Mouse (Mus musculus): Measurements from ENCODE around the gene Ndufb8. TPM values are rescaled to one million over a fixed set of nuclear protein-coding genes. Genes with fewer than 3 reads are reported as not detected.
A peak's percentile ranks its signal among the peaks of the same experiment; 100 is the strongest.

The Ndufb8 gene
- polyA plus RNA-seq (2015; fragmentation: Nextera tagmentation; extraction: Ambion mirVana) = 584 and 594 TPM in 2 replicates

DNA sequence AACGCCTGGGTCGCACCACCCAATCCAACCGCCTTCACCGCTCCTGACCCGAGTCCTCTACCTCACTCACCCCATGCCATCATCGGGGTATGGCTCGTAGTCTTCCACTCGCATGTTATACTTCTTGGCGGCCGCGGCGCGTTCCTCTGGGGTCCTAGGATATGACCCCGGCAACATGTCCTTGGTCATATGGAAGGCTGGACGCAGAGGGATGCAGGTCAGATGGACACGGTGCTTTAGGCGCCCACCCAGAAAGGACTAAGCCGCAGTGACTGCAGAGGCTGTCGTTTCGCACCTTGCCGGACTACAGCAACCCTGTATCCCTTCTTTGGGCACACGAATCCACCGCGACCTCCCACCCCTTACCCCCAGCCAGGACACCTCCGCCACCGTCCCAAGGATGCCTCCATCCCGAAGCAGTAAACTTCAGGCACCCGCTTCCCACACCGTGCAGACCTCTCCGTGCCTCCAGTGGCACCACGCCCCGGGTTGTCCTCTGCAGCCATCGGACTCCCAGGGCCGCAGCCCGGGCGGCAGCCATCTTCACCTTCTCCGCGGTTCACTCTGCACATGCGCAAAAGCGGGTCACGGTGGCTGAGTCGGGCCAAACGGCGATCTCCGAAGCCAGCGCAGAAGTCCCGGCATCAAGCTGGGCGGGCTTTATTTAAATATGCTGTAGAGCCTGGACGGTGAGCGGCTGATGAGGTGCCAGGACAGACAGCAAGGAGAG is at the start of gene Ndufb8:
Gene Ndufb8, minus strand, starts transcription at position 580 of the 730 bp plus-strand sequence.
- under 1% methylated on average over 50 of the region's 50 CpGs for WGBS
- DNase-seq (ENCODE audit: low spot score) (peak; percentile 95), ATAC-seq (ENCODE audit: low FRiP score, low TSS enrichment) (peak; percentile 90)
- peaks cover 14% of the 10 kb centered on the region for H3K36me3 ChIP-seq (ENCODE audit: control insufficient read depth, insufficient read depth, low read length)
- peak within 1 kb of the TSS; percentile 71 for H3K27ac ChIP-seq (replicated peaks)
- TF ChIP-seq CTCF (IDR thresholded peaks at IDR 0.05; ENCODE audit: low read depth) = no peak
- no peak for TF ChIP-seq EP300 (optimal IDR thresholded peaks at IDR 0.05)
- H3K4me3 ChIP-seq (ENCODE audit: low read depth, low read length) = peak within 1 kb of the TSS; percentile 87
- peak within 1 kb of the TSS; percentile 94 for H3K9ac ChIP-seq (ENCODE audit: low read length)
- no peaks in the 10 kb centered on the region for H3K27me3 ChIP-seq (ENCODE audit: control insufficient read depth, insufficient read depth, low read length)
- H3K4me1 ChIP-seq (replicated peaks; ENCODE audit: control insufficient read depth, insufficient read depth) = 0 out of 2 replicates have a peak, but pooled peaks cover 2% of the 10 kb centered on the region
- H3K4me2 ChIP-seq (replicated peaks; ENCODE audit: low read depth) = peak within 1 kb of the TSS; percentile 84
- no peaks in the 10 kb centered on the region for H3K9me3 ChIP-seq (ENCODE audit: control insufficient read depth, low read length)

GRCm38 (mm10) chr19:44594180-44594579 is 38.9 kb upstream of the Ndufb8 start:
- Histone ChIP-seq H3K9ac (ENCODE audit: low read length) (no peak overlapping the region), H3K27ac (replicated peaks) (no peak overlapping the region), H3K4me2 (replicated peaks; ENCODE audit: low read depth) (no peak overlapping the region), H3K4me3 (ENCODE audit: low read depth, low read length) (no peak overlapping the region), H3K9me3 (ENCODE audit: control insufficient read depth, low read length) (no peaks in the 10 kb centered on the region), H3K36me3 (ENCODE audit: control insufficient read depth, insufficient read depth, low read length) (no peaks in the 10 kb centered on the region), H3K4me1 (replicated peaks; ENCODE audit: control insufficient read depth, insufficient read depth) (no peaks in the 10 kb centered on the region), H3K27me3 (ENCODE audit: control insufficient read depth, insufficient read depth, low read length) (no peaks in the 10 kb centered on the region)
- WGBS = 96% methylated on average over 14 of the region's 14 CpGs
- no peak for ATAC-seq (ENCODE audit: low FRiP score, low TSS enrichment)
- no peak for DNase-seq (ENCODE audit: low spot score)
- TF ChIP-seq EP300 (optimal IDR thresholded peaks at IDR 0.05) = no peak

DNA sequence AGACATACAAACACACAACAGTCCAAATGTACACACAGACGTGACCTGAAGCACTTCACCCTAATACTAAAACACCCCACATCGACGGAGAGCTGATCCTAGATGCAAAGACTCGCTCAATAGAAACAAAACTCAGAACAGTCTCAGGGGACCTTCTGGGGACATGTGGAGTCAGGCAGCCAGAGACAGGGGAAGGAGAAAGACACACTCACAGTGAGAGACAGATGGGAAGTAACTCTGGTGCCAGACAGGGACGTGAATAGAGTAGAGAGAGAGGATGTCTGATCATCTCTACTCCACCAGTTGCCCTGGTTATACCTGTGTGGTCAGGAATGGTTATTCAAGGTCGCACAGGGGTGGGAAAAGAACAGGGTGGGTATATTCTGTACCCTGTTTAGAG is 36.4 kb upstream of the Ndufb8 start:
- Histone ChIP-seq H3K4me3 (ENCODE audit: low read depth, low read length) (no peak overlapping the region), H3K4me1 (replicated peaks; ENCODE audit: control insufficient read depth, insufficient read depth) (no peaks in the 10 kb centered on the region), H3K27ac (replicated peaks) (no peak overlapping the region), H3K9me3 (ENCODE audit: control insufficient read depth, low read length) (no peaks in the 10 kb centered on the region), H3K4me2 (replicated peaks; ENCODE audit: low read depth) (no peak overlapping the region), H3K27me3 (ENCODE audit: control insufficient read depth, insufficient read depth, low read length) (no peaks in the 10 kb centered on the region), H3K36me3 (ENCODE audit: control insufficient read depth, insufficient read depth, low read length) (no peaks in the 10 kb centered on the region), H3K9ac (ENCODE audit: low read length) (no peak overlapping the region)
- no peak for TF ChIP-seq CTCF (IDR thresholded peaks at IDR 0.05; ENCODE audit: low read depth)
- TF ChIP-seq EP300 (optimal IDR thresholded peaks at IDR 0.05) = no peak
- WGBS = 66% methylated on average over 6 of the region's 6 CpGs
- DNase-seq (ENCODE audit: low spot score) (no peak), ATAC-seq (ENCODE audit: low FRiP score, low TSS enrichment) (no peak)

DNA sequence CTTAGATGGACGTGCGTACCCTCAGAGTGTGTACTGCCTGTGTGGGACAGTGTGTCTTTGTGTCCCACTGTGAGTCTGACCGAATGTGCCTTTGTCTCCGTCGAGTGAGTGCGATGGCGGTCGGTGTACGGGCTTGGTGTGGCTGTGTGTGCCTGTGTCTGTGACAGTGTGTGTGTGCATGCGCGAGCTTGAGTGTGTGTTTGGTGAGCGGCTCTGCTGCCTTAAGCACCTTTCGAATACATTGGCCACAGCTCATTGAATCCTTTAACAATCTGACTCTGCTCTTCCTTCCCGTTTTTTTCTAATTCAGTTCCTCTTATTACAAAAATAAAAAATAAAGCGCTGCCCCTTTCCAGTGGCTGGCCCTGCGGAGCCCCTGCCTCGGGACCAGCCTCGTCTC is 35.8 kb upstream of the Ndufb8 start:
- ATAC-seq (ENCODE audit: low FRiP score, low TSS enrichment) (no peak), DNase-seq (ENCODE audit: low spot score) (no peak)
- TF ChIP-seq EP300 (optimal IDR thresholded peaks at IDR 0.05) (no peak), CTCF (IDR thresholded peaks at IDR 0.05; ENCODE audit: low read depth) (no peak)
- H3K27me3 ChIP-seq (ENCODE audit: control insufficient read depth, insufficient read depth, low read length) = no peaks in the 10 kb centered on the region
- H3K4me3 ChIP-seq (ENCODE audit: low read depth, low read length) = no peak overlapping the region
- H3K9me3 ChIP-seq (ENCODE audit: control insufficient read depth, low read length) = no peaks in the 10 kb centered on the region
- H3K9ac ChIP-seq (ENCODE audit: low read length) = no peak overlapping the region
- no peak overlapping the region for H3K27ac ChIP-seq (replicated peaks)
- H3K4me1 ChIP-seq (replicated peaks; ENCODE audit: control insufficient read depth, insufficient read depth) = no peaks in the 10 kb centered on the region
- no peaks in the 10 kb centered on the region for H3K36me3 ChIP-seq (ENCODE audit: control insufficient read depth, insufficient read depth, low read length)
- WGBS = 85% methylated on average over 18 of the region's 18 CpGs
- H3K4me2 ChIP-seq (replicated peaks; ENCODE audit: low read depth) = no peak overlapping the region

DNA sequence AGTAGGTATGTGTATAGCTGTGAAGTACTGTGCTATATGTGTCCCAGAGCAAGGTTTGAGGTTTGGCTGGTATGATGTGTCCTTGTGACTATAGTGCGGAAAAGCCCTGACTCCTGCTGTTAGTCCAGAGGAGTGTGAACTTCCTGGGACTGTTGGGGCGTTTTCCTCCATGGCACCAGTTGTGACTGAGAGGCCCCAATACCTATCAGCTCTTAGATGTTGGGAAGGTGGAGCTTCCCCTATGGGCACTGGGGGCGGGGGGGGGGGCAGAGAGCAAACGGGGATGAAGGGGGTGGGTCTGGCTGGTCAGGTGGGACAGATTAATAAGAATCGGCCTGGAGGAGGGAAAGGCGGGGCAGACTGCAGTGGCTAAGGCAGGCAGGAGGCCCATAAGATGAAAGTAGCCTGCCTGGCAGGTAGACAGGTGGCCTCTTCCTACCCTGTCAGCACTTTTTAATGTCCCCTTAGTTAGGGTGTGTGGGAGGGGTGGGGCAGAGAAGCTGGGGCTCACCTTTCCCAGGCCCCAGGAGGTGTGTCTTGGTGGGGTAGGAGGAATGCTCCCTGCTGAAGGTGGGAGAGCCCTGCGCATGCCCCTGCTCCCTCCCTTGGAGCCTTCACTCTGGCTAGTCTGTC is 34.5 kb upstream of the Ndufb8 start:
- no peak for DNase-seq (ENCODE audit: low spot score)
- H3K4me2 ChIP-seq (replicated peaks; ENCODE audit: low read depth) = no peak overlapping the region
- H3K27me3 ChIP-seq (ENCODE audit: control insufficient read depth, insufficient read depth, low read length) = no peaks in the 10 kb centered on the region
- no peak overlapping the region for H3K9ac ChIP-seq (ENCODE audit: low read length)
- no peak for ATAC-seq (ENCODE audit: low FRiP score, low TSS enrichment)
- no peak for TF ChIP-seq CTCF (IDR thresholded peaks at IDR 0.05; ENCODE audit: low read depth)
- no peak for TF ChIP-seq EP300 (optimal IDR thresholded peaks at IDR 0.05)
- 26% methylated on average over 7 of the region's 7 CpGs for WGBS
- H3K4me3 ChIP-seq (ENCODE audit: low read depth, low read length) = no peak overlapping the region
- H3K4me1 ChIP-seq (replicated peaks; ENCODE audit: control insufficient read depth, insufficient read depth) = no peaks in the 10 kb centered on the region
- H3K27ac ChIP-seq (replicated peaks) = no peak overlapping the region
- H3K36me3 ChIP-seq (ENCODE audit: control insufficient read depth, insufficient read depth, low read length) = no peaks in the 10 kb centered on the region
- H3K9me3 ChIP-seq (ENCODE audit: control insufficient read depth, low read length) = no peaks in the 10 kb centered on the region

- Histone ChIP-seq H3K27me3 (ENCODE audit: control insufficient read depth, insufficient read depth, low read length) (no peaks in the 10 kb centered on the region), H3K36me3 (ENCODE audit: control insufficient read depth, insufficient read depth, low read length) (no peaks in the 10 kb centered on the region), H3K9ac (ENCODE audit: low read length) (no peak overlapping the region), H3K4me2 (replicated peaks; ENCODE audit: low read depth) (no peak overlapping the region), H3K4me3 (ENCODE audit: low read depth, low read length) (no peak overlapping the region), H3K4me1 (replicated peaks; ENCODE audit: control insufficient read depth, insufficient read depth) (no peaks in the 10 kb centered on the region), H3K9me3 (ENCODE audit: control insufficient read depth, low read length) (no peaks in the 10 kb centered on the region), H3K27ac (replicated peaks) (no peak overlapping the region)
- no peak for DNase-seq (ENCODE audit: low spot score)
- WGBS = 43% methylated on average over 4 of the region's 4 CpGs
- ATAC-seq (ENCODE audit: low FRiP score, low TSS enrichment) = no peak
- TF ChIP-seq EP300 (optimal IDR thresholded peaks at IDR 0.05) = no peak
- TF ChIP-seq CTCF (IDR thresholded peaks at IDR 0.05; ENCODE audit: low read depth) = no peak
These were observed 32.8 kb upstream of the Ndufb8 start for GRCm38 (mm10) chr19:44588036-44588435.
